Mouse (Mus musculus) forebrain, embryonic 12.5 days (tissue): ENCODE measurements around the gene Ndufa3. TPM values are rescaled to one million over a fixed set of nuclear protein-coding genes. Genes with fewer than 3 reads are reported as not detected.
"Not testable (repeated sequence)": the region's sequence is repeated elsewhere in the genome, so short reads cannot be mapped to it uniquely, and the experiment has no call there.

Experiments
- ATAC-seq: fragments of 200-750 bp; cut with Nextera tagmentation; 2 replicates; pipeline ENCODE4 v1.8.0; 2017; ENCODE audit warnings: moderate TSS enrichment; ENCODE audit not compliant: low FRiP score
- H3K27ac ChIP-seq: fragments of 300-500 bp; sonication (generic); 2 replicates; pipeline ENCODE4 v1.5.1; 2016; ENCODE audit warnings: mild to moderate bottlenecking
- H3K27me3 ChIP-seq: fragments of 300-500 bp; sonication (generic); 2 replicates; pipeline ENCODE4 v1.6.1; 2016; ENCODE audit warnings: mild to moderate bottlenecking
- H3K36me3 ChIP-seq: fragments of 300-500 bp; sonication (generic); replicated peaks from 2 replicates; pipeline ENCODE4 v1.6.1; 2016; ENCODE audit warnings: mild to moderate bottlenecking
- H3K4me1 ChIP-seq: fragments of 300-500 bp; sonication (generic); 2 replicates; pipeline ENCODE4 v1.6.1; 2016
- H3K4me2 ChIP-seq: fragments of 300-500 bp; sonication (generic); 2 replicates; pipeline ENCODE4 v1.6.1; 2016; ENCODE audit warnings: mild to moderate bottlenecking, moderate library complexity
- H3K4me3 ChIP-seq: fragments of 300-500 bp; sonication (generic); replicated peaks from 2 replicates; pipeline ENCODE4 v1.5.1; 2016; ENCODE audit warnings: mild to moderate bottlenecking
- H3K9ac ChIP-seq: fragments of 300-500 bp; sonication (generic); 2 replicates; pipeline ENCODE4 v1.6.1; 2016; ENCODE audit warnings: mild to moderate bottlenecking
- H3K9me3 ChIP-seq: fragments of 300-500 bp; sonication (generic); 2 replicates; pipeline ENCODE4 v1.6.1; 2016
- WGBS: fragments of 180-500 bp; shearing (Covaris S2); methylation state at CpG from one replicate; pipeline ENCODE4 v1.1.7; 2016; 5-methylcytosine and 5-hydroxymethylcytosine counted together
- polyA plus RNA-seq: library from polyadenylated mRNA; unstranded; fragments of >200 nt; fragmentation: Nextera tagmentation; extraction: Ambion mirVana; gene quantifications from 2 replicates; pipeline ENCODE4 v1.2.1, GENCODE M21; 2016

Ndufa3 gene
- polyA plus RNA-seq, 1 experiment from 2014 or later = 322 TPM

DNA sequence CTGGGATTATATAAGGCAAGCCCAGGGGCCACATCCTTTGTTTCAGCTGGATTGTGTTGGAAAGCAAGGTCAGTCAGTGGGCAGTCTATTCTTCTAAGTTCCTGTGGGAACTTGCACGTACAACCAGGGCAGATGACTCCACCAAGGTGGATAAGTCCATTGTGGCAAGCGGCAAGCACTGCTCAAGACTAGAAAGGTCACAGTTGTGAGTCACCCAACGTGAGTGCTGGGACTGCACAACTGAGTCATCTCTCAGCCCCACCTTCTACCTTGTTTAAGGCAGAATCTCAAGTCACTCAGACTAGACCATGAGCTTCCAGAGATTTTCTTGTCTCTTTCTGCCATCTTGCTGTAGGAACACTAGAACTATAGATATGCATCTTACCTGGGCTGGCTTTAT is 26.6 kb upstream of the Ndufa3 start:
- Histone ChIP-seq H3K9me3 (no peaks in the 10 kb centered on the region), H3K4me1 (no peaks in the 10 kb centered on the region; the same call in 1 of the 2 replicates), H3K4me2 (no peak overlapping the region), H3K27me3 (no peaks in the 10 kb centered on the region), H3K36me3 (no peaks in the 10 kb centered on the region), H3K27ac (no peak overlapping the region), H3K9ac (no peak overlapping the region), H3K4me3 (no peak overlapping the region)
- ATAC-seq = no peak
- 82% methylated on average over 3 of the region's 3 CpGs for WGBS

GRCm38 (mm10) chr7:3591534-3591933 is 25.6 kb upstream of the Ndufa3 start:
- 79% methylated on average over 1 of the region's 1 CpGs for WGBS
- Histone ChIP-seq H3K27me3 (no peaks in the 10 kb centered on the region), H3K9me3 (no peaks in the 10 kb centered on the region), H3K4me1 (no peaks in the 10 kb centered on the region; the same call in 1 of the 2 replicates), H3K36me3 (no peaks in the 10 kb centered on the region), H3K27ac (no peak overlapping the region), H3K9ac (no peak overlapping the region), H3K4me2 (no peak overlapping the region), H3K4me3 (no peak overlapping the region)
- no peak for ATAC-seq

- H3K4me2 ChIP-seq = no peak overlapping the region
- H3K4me3 ChIP-seq = no peak overlapping the region
- H3K27me3 ChIP-seq = no peaks in the 10 kb centered on the region
- H3K9ac ChIP-seq = no peak overlapping the region
- H3K36me3 ChIP-seq = no peaks in the 10 kb centered on the region
- ATAC-seq = no peak
- no peak overlapping the region for H3K27ac ChIP-seq
- H3K9me3 ChIP-seq = no peaks in the 10 kb centered on the region
- H3K4me1 ChIP-seq = no peaks in the 10 kb centered on the region
Measured at GRCm38 (mm10) chr7:3593855-3594254, 23.3 kb upstream of the Ndufa3 start.

DNA sequence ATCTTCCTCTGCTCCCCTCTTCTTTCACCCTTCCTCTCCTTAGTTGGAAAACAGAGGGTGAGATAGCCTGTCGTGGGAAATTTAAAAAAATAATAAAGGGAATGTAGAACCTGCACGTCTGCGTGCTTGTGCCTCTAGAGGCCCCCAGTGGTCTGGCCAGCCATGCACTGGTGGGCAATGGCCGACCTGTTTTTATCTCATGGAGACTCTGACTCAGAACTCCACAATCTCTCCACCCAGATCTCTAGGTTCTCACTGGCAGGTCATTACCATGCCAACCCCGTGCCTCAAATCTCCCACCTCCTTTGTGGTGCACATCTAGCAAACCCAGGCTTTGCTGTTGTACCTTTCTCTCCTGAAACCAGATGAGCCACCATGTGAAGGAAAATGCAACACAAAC is 22.5 kb upstream of the Ndufa3 start:
- no peaks in the 10 kb centered on the region for H3K36me3 ChIP-seq
- no peaks in the 10 kb centered on the region for H3K9me3 ChIP-seq
- no peaks in the 10 kb centered on the region for H3K4me1 ChIP-seq
- no peaks in the 10 kb centered on the region for H3K27me3 ChIP-seq
- no peak for ATAC-seq
- no peak overlapping the region for H3K4me3 ChIP-seq
- 24% methylated on average over 5 of the region's 5 CpGs for WGBS
- no peak overlapping the region for H3K27ac ChIP-seq
- H3K9ac ChIP-seq = no peak overlapping the region
- no peak overlapping the region for H3K4me2 ChIP-seq

- no peak for ATAC-seq
- no peak overlapping the region for H3K9ac ChIP-seq
- H3K4me2 ChIP-seq = no peak overlapping the region
- H3K36me3 ChIP-seq = no peaks in the 10 kb centered on the region
- no peaks in the 10 kb centered on the region for H3K4me1 ChIP-seq
- no peak overlapping the region for H3K27ac ChIP-seq
- H3K4me3 ChIP-seq = no peak overlapping the region
- H3K9me3 ChIP-seq = no peaks in the 10 kb centered on the region
- no peaks in the 10 kb centered on the region for H3K27me3 ChIP-seq
- WGBS = 20% methylated on average over 9 of the region's 9 CpGs
Measured at GRCm38 (mm10) chr7:3595146-3595545, 22.0 kb upstream of the Ndufa3 start.

DNA sequence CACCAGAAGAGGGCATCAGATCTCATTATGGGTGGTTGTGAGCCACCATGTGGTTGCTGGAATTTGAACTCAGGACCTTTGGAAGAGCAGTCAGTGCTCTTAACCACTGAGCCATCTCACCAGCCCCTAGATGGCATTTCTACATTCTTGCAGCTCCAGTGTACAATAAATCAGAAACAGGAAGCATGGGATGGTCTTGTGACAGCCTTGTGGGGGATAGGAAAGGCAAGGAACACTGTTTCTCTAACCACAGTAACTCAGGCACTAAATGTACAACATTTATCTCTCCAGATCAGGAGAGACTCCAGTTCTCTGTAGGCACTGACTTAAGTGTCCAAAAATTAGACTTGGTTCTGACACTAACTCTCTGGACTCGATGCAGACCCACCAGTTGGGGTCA is 19.4 kb upstream of the Ndufa3 start:
- H3K9ac ChIP-seq, H3K4me1 ChIP-seq, H3K27ac ChIP-seq, H3K9me3 ChIP-seq, H3K27me3 ChIP-seq, ATAC-seq, H3K36me3 ChIP-seq, H3K4me3 ChIP-seq, H3K4me2 ChIP-seq: not testable (repeated sequence)
- 84% methylated on average over 1 of the region's 1 CpGs for WGBS

DNA sequence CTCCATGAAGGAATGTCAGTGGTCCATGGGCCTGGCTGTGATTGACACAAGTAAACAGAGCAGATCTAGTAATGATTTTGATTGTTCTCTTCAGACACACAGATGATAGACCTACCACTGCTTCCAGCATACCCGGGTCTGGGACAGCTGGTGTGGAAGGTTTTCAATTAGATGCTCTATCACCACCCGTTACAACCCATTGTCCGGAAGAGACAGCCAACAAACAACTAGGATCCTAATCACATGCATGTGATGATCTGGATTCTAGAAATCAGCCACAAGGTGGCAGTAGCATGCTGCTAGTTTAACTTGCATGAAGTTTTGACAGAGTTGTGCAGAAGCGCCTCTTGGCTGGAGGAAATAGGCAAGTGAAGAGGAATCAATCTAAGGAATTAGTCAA is 16.1 kb upstream of the Ndufa3 start:
- Histone ChIP-seq H3K27ac (no peak overlapping the region), H3K4me1 (no peaks in the 10 kb centered on the region), H3K4me2 (no peak overlapping the region), H3K9ac (no peak overlapping the region), H3K27me3 (no peaks in the 10 kb centered on the region), H3K4me3 (no peak overlapping the region), H3K9me3 (no peaks in the 10 kb centered on the region), H3K36me3 (no peaks in the 10 kb centered on the region)
- 15% methylated on average over 4 of the region's 4 CpGs for WGBS
- ATAC-seq = peak; percentile 61

- Histone ChIP-seq H3K27me3 (no peaks in the 10 kb centered on the region; the same call in 1 of the 2 replicates), H3K4me1 (no peaks in the 10 kb centered on the region), H3K9me3 (no peaks in the 10 kb centered on the region), H3K4me3 (no peak overlapping the region), H3K4me2 (no peak overlapping the region), H3K36me3 (no peaks in the 10 kb centered on the region), H3K9ac (no peak overlapping the region), H3K27ac (no peak overlapping the region)
- 18% methylated on average over 2 of the region's 2 CpGs for WGBS
- ATAC-seq = no peak
Measured at GRCm38 (mm10) chr7:3606798-3607197, 10.4 kb upstream of the Ndufa3 start.

DNA sequence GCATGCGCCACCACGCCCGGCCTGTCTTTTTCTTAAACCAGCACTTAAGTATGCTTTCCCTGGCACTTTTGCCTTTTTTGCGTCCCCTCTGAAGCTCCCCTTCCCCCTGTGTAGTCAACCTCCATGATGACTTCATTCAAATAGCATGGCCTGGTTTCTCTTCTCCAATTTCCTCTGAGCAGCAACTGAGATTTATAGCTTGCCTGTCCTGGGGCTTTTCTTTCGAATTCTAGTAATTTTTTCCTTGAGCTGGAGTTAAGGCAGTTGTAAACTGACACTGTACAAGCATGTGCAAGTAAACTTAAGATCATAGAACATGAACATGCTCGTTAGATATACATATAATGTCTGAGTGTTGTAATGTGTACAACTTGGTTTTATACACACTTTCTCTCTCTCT is 9.8 kb upstream of the Ndufa3 start:
- H3K9ac ChIP-seq = no peak overlapping the region
- no peak overlapping the region for H3K27ac ChIP-seq
- no peaks in the 10 kb centered on the region for H3K9me3 ChIP-seq
- no peaks in the 10 kb centered on the region for H3K4me1 ChIP-seq
- H3K36me3 ChIP-seq = no peaks in the 10 kb centered on the region
- 91% methylated on average over 6 of the region's 6 CpGs for WGBS
- no peak overlapping the region for H3K4me3 ChIP-seq
- no peak overlapping the region for H3K4me2 ChIP-seq
- ATAC-seq = no peak
- no peaks in the 10 kb centered on the region; the same call in 1 of the 2 replicates for H3K27me3 ChIP-seq

DNA sequence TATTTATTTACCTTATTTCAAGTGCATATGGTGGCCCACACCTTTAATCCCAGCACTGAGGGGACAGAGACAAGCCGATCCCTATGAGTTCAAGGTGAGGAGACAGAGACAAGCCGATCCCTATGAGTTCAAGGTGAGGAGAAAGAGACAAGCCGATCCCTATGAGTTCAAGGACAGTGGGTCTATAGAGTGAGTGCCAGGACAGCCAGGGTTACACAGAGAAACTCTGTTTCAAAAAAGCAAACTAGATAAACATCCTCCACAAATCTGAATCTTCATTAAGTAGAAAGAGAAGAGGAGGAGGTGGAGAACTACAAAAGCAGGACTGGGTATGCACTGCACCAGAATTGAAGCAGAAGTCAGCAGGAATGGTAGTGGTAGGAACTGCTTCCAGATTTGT is 8.5 kb upstream of the Ndufa3 start:
- H3K4me3 ChIP-seq = no peak overlapping the region
- no peaks in the 10 kb centered on the region for H3K36me3 ChIP-seq
- H3K27me3 ChIP-seq = no peaks in the 10 kb centered on the region; the same call in 1 of the 2 replicates
- H3K4me1 ChIP-seq = no peaks in the 10 kb centered on the region
- H3K9me3 ChIP-seq = no peaks in the 10 kb centered on the region
- H3K27ac ChIP-seq = no peak overlapping the region
- no peak overlapping the region for H3K9ac ChIP-seq
- WGBS = 88% methylated on average over 3 of the region's 3 CpGs
- ATAC-seq = no peak
- no peak overlapping the region for H3K4me2 ChIP-seq

- no peak for ATAC-seq
- no peaks in the 10 kb centered on the region for H3K9me3 ChIP-seq
- 74% methylated on average over 3 of the region's 3 CpGs for WGBS
Measured at GRCm38 (mm10) chr7:3609082-3609481, 8.1 kb upstream of the Ndufa3 start.

GRCm38 (mm10) chr7:3610437-3610836 is 6.7 kb upstream of the Ndufa3 start:
- Histone ChIP-seq H3K36me3 (no peaks in the 10 kb centered on the region), H3K9me3 (no peaks in the 10 kb centered on the region), H3K9ac (no peak overlapping the region), H3K27ac (no peak overlapping the region), H3K4me3 (no peak overlapping the region), H3K4me2 (no peak overlapping the region), H3K27me3 (no peaks in the 10 kb centered on the region; the same call in 1 of the 2 replicates), H3K4me1 (no peaks in the 10 kb centered on the region)
- ATAC-seq = no peak
- WGBS = 92% methylated on average over 3 of the region's 3 CpGs

More at GRCm38 (mm10) chr7:3609082-3609481, 8.1 kb upstream of the Ndufa3 start:
- no peak overlapping the region for H3K9ac ChIP-seq
- no peaks in the 10 kb centered on the region for H3K4me1 ChIP-seq
- no peak overlapping the region for H3K4me3 ChIP-seq
- H3K4me2 ChIP-seq = no peak overlapping the region
- no peak overlapping the region for H3K27ac ChIP-seq
- H3K36me3 ChIP-seq = no peaks in the 10 kb centered on the region
- H3K27me3 ChIP-seq = no peaks in the 10 kb centered on the region; the same call in 1 of the 2 replicates

- 90% methylated on average over 13 of the region's 13 CpGs for WGBS
- Histone ChIP-seq H3K4me3 (no peak overlapping the region), H3K4me1 (no peaks in the 10 kb centered on the region), H3K9ac (no peak overlapping the region), H3K36me3 (no peaks in the 10 kb centered on the region), H3K27me3 (no peaks in the 10 kb centered on the region; the same call in 1 of the 2 replicates), H3K9me3 (no peaks in the 10 kb centered on the region), H3K4me2 (no peak overlapping the region), H3K27ac (no peak overlapping the region)
- no peak for ATAC-seq
Measured at GRCm38 (mm10) chr7:3611006-3611405, 6.2 kb upstream of the Ndufa3 start.
